Mouse (Mus musculus) testis, adult 2 months (tissue): ENCODE measurements around the gene Gm9887.

ENCODE experiments used
- CTCF ChIP-seq: fragments of 200-500 bp; IDR thresholded peaks from 2 replicates; pipeline ENCODE4 v1.5.1; 2012; ENCODE audit warnings: low read depth, mild to moderate bottlenecking, inconsistent platforms, low read length, moderate library complexity; ENCODE audit not compliant: control insufficient read depth, insufficient read depth, insufficient replicate concordance
- POLR2A ChIP-seq: fragments of 200-500 bp; IDR thresholded peaks from 2 replicates; pipeline ENCODE4 v1.6.1; 2012; ENCODE audit warnings: low read depth, mild to moderate bottlenecking, inconsistent platforms, low read length, moderate library complexity; ENCODE audit not compliant: control insufficient read depth

DNA sequence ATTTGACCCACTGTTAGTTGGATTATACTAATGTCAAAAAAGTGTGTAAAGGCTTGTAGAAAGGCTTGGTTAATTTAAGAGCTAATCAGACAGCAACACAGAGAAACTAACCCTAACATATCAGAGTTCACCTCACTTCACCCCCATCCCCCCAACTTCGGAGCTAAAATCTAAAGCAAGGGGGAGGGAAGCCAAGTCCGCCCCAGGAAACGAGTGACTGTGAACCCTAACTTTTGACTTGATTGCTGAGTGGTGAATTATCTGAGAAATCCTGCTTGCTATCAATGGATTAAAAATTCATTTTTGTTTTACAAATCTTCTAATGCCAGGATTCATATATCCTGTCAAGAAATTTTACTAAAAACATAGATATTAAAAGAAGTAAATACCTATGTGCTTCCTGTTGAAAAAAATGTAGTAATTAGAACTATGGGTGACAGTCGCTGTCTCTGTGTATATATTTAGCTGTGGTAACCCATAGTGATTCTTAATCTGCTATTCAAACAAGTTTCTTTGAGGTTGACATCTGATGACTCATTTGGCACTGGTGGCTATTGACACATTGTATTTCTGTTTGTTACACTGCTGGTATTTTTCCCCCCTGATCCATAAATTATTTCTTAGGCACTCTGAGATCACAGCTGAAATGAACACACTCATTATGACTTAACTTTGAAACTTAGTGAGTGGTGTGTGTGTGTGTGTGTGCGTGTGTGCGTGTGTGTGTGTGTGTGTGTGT is 13.5 kb upstream of the Gm9887 start:
- TF ChIP-seq POLR2A (no peak), CTCF (no peak)
